Mouse (Mus musculus) liver, adult 2 months (tissue): ENCODE measurements around the gene Serpine2.

Source experiments
- CTCF ChIP-seq: fragments of 200-500 bp; IDR thresholded peaks from 2 replicates; pipeline ENCODE4 v1.5.1; 2011; ENCODE audit warnings: low read depth, low read length, control low read depth
- POLR2A ChIP-seq: fragments of 200-500 bp; IDR thresholded peaks from 2 replicates; pipeline ENCODE4 v1.6.1; 2011; ENCODE audit warnings: low read length, control low read depth; ENCODE audit not compliant: insufficient read depth; ENCODE audit errors: extremely low read depth

- TF ChIP-seq CTCF: no peak
- no peak for TF ChIP-seq POLR2A
Measured at GRCm38 (mm10) chr1:79858389-79858994, 2.5 kb downstream of the Serpine2 start.
